Mouse (Mus musculus) embryonic fibroblast, embryonic 13.5 days (primary cell): ENCODE measurements around the gene Gm815.

Source experiments
- CTCF ChIP-seq: IDR thresholded peaks from 2 replicates; pipeline ENCODE4 v1.5.1; 2011; ENCODE audit warnings: mild to moderate bottlenecking, control low read depth, low read length, moderate library complexity, borderline replicate concordance; ENCODE audit not compliant: insufficient read depth
- POLR2A ChIP-seq: IDR thresholded peaks from 2 replicates; pipeline ENCODE4 v1.6.1; 2011; ENCODE audit warnings: low read depth, mild to moderate bottlenecking, control low read depth, low read length, moderate library complexity

DNA sequence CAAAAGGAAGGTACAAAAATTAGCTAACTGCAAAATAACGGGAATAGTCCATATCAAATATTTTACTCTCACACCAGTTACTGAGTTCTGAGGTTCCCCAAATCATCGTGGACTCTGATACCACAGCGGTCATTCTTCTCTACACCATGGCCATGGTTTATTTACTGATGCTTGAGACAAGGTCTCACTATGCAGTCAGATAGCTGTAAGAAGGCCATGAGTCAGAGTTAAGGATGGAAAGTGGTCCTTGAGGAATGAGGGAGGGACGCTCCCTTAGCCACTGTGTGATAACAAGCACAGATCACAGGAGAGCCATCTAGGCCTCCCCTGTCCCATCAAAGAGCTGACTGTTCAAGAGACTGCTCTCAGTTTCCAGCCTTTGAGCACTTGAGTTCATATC, 31.0 kb upstream of the Gm815 start:
- TF ChIP-seq POLR2A, result no peak
- TF ChIP-seq CTCF, result no peak
